Mouse (Mus musculus): ENCODE results near the gene Nudt19.
"Not testable (repeated sequence)": the region's sequence is repeated elsewhere in the genome, so short reads cannot be mapped to it uniquely, and the experiment has no call there.

The Nudt19 gene

DNA sequence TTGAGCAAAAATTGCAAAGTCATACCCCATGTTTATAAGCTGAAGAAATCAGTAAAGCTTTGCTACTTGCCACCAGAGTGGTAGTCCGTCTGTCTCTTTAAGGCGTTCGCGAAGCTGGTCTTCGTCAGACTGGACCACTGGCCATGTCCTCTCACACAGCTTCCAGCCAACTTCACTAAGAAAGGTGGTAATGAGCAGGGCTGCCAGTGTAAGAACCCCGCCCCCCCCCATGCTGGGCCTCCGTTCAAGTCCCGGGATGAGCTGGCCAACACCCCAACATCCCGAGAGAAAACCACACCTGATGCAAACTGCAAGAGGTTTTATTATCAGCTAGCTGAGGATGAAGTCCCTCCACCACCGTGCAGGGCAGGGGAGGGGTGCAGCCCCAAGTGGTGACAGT, 8.8 kb upstream of the Nudt19 start:
- not testable (repeated sequence) for DNase-seq (ENCODE audit: low spot score)

DNA sequence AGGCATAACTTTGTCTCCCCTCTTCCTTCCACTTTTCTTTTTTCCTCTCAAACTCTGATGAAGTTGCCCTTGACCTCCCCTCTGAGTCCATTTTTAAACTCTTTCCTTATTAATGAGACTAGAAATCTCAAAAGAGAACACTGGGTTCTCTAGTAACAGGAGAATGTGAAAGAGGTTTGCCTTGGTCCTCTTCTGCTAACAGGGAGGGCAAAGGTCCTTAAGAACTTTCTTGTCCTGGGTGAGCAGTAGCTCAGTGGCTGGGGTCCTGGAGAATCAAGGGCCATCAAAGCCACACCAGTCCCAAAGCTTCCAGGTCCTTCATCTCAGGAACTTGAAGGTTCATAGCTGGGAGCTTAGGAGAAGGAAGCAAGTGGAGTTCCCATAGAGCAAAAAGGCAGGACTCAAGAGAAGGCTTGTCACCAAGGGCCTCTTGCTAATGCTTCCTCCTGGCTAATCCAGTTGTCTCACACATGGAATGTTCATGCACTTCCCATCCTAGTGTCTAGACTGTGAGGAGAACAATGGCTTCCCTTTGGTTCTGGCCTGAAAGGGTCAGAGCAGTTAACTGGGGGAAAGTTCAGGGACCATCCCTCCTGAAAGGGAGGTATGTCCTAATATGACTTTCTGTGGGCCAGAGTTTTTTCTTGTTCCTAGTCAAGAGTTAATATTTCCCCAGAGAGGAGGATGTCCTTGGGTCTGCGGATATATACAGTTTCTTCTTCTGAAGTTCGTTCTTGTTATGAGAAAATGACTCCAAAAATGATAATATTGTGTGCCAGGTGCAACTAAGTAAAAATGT, 8.2 kb upstream of the Nudt19 start:
- no peak for DNase-seq (ENCODE audit: low spot score)

DNA sequence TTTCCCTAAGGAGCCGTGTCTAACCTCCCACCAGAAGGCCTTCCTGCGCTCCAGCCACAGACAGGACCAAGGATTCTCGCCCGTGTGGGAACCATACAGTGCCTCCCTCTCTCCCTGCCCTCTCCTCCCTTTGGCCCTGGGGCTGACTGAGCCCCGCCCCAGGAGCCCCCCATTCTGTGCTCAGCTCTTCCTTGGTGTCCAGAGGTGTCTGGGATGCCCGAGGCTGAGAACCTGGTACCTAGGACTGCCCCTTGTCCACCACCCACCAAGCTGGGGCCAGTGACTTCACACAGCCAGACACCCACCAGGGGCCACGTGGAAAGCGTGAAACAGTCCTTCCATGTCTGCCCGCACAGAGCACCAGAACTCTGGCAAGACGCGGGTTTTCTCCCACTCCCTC, 7.0 kb upstream of the Nudt19 start:
- no peak for DNase-seq (ENCODE audit: low spot score)

DNA sequence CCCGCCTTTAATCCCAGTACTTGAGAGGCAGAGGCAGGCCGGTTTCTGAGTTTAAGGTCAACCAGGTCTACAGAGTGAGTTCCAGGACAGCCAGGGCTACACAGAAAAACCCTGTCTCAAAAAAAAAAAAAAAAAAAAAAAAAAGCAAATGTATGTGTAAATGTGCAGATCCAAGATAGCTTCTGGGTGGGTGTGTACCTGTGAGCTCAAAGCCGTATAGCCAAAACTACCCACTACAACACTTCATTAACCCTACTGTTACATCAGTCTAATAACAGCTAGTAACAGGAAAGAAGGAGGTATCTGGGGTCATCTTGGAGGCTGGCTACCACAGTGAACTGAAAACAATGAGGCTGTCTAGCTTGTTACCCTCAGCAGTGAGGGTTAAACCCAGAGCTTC, 3.7 kb upstream of the Nudt19 start:
- DNase-seq (ENCODE audit: low spot score): no peak

DNA sequence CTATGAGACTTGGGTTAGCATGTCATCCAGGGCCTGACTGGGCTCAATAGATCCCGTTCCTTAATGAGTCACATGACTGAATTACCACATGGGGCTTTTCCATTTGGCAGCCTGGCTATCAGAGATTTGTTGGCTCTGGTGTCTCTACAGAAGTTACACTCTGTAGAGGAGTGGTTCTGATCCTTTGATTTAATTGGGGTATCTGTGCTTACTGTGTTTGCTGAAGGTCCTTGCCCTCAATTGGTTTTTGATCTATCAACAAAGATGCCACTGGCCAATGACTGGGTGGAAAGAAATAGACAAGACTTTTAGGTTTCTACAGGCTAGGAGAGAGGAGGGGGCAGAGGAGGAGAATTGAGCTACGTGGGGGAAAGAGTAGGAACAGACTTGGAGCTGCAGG, 2.6 kb upstream of the Nudt19 start:
- DNase-seq (ENCODE audit: low spot score): no peak

DNA sequence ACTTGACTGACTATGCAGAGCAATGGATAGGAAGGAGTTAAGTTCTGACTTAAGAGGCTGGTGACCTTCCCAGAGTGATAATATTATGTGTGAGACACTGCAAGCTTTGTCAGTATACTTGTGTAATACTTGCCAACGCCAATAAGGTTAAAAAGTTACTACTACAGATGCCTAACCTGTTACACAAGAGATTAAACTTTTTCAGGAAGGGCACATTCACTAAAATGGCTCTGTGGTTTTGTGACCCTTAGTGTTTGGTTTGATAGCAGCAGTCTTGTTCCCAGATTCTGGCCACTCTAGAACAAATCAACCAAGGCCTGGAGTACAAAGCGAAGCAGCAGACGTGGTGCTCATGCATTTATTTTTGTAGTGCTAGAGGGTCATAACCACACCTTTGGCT, 1.5 kb upstream of the Nudt19 start:
- no peak for DNase-seq (ENCODE audit: low spot score)

DNA sequence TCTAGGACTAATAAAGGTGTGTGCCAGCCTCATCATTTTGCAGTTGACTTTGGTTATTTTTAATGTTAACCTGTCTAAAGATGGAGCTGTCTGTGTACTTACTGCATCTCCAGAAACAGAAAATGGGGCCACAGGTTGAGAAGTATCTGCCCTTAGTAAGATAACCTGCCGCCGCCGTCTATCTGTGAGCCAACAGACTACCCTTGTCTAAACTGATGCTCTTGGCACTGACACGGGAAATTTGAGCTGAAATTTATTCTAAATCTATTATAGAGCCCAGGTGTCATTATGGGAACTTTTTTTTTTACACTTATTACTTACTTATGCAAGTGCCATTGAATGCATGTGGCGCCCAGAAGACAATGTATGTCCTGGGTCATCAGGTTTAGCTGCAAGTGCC, 801 bp upstream of the Nudt19 start:
- DNase-seq (ENCODE audit: low spot score): no peak

DNA sequence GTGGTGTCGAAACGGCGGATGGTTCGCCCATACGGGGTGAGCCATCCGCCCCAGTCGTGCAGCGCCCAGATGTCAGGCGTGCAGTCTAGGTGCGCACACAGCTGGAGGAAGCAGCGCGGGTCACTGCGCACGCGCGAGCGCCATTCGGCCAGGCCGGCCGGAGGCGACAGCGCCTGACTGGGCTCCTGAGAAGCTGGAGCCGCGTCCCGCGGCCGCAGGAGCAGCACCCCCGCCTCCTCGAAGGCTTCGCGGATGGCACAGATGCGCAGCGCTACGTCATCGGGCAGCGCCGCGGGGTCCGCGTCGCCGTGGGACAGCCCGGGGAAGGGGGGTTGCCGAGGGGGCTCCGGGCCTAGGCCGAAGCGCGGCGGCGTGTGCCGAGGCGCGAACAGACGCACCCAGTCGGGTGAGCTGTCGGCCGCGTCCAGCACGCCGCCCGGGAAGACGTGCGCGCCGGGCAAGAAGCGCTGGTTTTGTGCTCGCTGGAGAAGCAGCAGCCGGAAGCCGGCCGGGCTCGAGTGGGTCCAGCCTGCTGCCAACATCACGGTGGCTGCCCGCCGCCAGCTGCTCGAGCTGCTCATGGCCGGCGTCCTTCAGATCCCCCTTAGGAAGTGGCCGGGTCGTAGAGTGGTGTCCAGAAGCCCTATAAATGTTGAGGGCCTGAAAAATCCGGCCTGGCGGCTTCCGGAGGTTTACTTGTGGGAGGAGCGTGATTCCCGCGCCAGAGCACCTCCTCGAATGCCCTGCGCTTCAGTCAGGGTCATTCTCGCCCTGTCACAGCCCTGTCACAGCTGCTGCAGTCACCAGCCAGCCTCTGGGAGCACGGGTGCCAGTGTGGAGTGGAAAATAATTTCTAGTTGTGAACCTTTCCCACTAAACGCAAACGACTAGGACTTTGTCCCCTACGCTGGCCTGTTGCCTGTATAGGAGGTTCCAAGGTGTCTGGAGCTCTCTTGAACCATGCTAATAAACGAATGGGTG, 590 bp downstream of the Nudt19 start:
- peak; percentile 94 for DNase-seq (ENCODE audit: low spot score)

DNA sequence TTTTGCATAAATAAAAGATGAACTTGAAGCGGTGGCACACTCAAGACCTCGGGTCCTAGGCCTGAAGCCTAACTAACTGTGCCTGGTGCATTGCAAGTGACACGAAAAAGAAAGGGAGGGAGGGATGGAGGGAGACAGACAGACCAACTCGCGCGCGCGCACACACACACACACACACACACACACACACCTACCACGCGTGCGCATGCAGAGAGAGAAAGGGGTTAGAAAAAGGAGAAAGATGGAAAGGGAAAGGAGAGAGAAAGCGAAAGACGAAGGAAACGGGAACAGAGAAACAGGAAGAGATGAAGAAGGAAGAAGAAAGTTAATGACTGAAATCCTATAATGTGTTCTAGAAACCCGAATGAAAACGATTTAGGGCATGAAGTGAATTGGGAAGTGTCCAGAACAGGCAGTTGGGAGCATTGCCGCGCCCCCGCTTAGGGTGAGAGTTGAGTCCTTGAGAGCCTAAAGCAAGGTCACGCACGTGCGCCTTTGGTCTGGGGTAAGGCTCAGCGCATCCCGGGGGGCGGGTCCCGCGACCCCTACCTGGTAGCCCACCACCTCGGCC, 1.4 kb downstream of the Nudt19 start:
- DNase-seq (ENCODE audit: low spot score): peak; percentile 56

DNA sequence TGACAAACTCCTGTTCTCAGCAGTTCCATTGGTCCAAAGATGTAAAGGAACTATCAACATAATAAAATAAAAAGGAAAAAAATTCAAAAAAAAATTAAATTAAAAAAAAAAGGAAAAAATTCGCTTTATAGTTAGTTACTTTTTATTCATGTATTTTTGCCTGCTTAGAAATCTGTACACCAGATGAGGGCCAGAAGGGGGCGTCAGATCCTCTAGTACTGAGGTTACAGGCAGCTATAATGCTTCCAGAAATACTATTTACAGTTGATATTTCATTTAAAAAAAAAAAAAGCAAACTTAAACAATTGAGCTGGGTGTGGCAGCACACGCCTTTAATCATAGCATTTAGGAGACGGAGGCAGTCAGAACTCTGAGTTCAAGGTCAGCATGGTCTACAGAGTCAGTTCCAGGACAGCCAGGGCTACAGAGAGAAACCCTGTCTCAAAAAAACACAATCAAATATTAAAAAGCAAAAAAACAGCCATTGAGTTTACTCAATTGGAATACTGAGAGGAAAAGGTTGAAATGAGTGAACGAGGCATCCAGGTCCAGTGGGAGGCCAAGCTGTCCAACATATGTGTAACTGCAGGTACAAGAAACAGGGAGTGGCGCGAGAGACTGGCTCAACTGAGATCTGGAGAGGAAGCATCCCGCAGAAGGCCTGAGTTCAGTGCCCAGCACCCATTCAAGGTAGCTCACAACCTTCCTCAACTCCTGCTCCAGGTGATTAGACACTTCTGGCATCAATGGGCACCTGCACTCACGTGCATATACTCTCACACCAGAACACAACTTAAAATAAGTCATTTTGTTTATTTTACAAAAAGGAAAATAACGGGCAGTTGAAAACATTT, 2.1 kb downstream of the Nudt19 start:
- peak; percentile 26 for DNase-seq (ENCODE audit: low spot score)

DNA sequence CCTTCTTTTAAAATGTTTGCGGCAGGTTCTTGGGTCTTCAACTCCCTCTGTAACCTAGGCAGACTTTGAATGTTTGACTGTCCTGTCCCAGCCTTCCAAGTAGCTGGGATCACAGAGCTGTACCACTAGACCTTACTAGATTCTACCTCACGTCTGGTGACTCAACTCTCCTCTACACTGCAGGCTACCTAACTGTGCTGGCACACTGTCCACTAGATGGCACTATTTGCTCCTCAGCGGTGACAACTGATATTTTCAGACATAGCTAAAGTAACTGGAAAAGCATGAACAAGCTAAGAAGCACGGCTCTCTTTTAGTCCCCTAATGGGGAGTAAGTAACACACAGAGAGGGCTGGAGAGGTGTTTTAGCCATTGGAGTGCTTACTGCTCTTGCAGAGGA, 10.2 kb downstream of the Nudt19 start:
- peak; percentile 91 for DNase-seq (ENCODE audit: low spot score)

DNA sequence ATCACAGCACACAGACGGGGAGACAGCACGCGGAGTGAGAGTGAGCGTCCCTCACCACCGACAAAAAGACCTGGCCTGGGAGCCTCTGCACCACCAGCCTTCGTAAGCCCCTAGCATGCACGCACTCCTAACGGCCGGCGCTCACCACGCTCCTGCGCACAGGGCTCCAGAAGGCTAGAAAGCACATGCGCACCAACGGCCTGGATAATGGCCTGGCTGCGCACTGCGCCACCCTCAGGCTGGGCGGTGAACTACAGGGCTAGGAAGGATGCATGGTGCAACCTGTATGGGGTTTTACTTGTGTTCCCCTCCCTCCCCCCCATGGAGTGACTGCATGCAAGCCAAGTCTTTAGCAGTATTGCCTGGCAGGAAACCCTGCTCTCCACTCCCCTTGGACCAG, 18.5 kb downstream of the Nudt19 start, which contains the start of gene Tdrd12:
Gene Tdrd12, minus strand, starts transcription at position 184 of the 400 bp plus-strand sequence.
- DNase-seq (ENCODE audit: low spot score): no peak

DNA sequence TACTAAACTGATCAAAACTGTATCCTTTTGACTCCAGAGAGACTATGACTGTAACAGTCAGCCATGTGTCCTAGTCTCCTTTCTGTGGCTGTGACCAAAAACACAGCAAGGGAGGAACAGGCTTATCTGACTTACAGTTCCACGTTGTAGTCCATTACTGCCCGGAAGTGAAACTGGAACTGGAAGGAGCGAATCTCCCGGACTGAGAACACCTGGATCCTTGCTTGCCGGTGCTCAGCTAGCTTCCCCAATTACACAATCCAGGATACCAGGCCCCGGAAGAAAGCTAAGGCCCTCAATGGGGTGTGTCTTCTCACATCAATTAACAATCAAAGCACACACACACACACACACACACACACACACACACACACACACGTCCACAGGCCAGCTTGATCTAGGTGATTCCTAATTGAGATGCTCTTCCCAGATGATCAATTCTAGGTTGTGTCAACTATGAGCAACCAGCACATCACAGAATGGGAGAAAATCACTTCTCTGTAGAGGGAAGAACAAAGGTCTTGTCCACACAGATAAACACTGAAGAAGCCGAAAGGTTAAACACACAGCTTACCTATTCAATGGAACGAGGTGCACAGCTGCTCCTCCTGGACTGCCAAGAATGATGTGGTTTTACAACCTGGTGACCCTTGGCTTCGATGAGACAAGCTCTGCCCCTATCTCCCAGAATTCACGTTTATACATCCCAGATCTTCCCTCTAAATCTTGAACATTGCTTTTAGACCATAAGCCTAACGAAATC, 20.2 kb downstream of the Nudt19 start:
- no peak for DNase-seq (ENCODE audit: low spot score)

DNA sequence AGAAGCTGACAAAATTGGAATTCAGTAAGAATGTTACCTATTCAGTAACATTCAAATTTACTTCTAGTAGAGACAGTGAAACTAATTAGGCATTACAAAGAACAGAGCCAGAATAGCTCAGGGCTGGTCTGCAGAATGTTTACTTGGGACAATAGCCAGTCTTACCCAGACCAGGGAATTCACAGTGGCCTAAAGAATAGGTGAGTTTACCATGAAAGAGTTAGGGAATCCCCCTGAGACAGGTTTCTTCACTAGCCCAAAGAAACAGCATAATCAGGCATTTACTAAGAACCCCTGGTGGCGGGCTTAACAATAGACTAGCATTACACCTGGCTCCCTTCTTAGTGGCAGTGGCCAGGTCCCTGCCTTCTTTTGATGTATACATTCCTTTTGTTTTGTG, 25.6 kb downstream of the Nudt19 start:
- not testable (repeated sequence) for DNase-seq (ENCODE audit: low spot score)

DNA sequence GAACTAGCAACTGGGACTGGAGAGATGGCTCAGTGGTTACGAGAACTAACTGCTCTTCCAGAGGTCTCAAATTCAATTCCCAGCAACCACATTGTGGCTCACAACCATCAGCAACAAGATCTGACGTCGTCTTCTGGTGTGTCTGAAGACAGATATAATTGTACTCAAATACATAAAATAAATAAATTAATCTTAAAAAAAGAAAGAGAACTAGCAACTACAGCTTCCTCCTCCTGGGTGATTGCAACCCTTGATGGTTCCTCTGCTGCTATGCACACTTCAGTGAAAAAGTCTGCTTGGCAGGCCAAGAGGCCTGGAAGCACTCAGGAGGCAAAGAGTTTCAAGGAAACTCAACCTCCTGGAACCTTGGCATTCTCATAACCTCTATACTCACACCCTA, 26.1 kb downstream of the Nudt19 start:
- DNase-seq (ENCODE audit: low spot score): no peak

DNA sequence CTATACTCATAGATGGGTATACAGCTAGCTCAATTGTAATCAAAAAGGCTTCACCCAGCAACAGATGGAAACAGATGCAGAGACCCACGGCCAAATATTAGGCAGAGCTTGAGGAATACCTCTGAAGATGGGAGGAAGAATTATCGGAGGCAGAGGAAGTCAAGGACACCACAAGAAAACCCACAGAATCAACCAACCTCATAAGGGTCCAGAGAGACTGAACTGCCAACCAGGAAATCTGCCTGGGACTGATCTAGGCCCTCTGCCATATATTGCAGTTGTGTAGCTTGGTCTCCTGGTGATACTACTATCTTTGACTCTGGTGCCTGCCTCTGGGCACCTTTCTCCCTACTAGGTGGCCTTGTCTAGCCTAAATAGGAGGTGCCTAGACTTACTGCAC, 29.3 kb downstream of the Nudt19 start:
- no peak for DNase-seq (ENCODE audit: low spot score)

DNA sequence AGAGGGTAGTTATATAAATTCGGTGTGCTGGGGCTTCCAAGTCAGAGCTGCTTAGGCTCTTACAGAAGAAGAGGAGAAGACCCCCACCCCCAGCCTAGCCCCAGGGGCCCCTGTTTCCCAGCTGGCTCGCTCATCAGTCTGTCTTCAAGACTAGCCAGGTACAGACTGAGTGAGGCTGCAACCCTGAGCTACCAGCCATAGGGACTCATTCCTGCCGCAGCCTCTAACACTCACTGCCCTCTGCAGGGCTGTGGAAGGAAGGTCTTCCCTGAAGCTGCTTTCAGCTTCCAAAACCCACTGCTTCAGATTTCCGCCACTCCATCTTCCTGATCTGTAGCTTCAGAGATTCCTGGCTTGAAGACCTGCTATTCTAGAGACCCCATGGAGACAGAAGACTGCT, 54.1 kb downstream of the Nudt19 start:
- DNase-seq (ENCODE audit: low spot score): peak; percentile 70

DNA sequence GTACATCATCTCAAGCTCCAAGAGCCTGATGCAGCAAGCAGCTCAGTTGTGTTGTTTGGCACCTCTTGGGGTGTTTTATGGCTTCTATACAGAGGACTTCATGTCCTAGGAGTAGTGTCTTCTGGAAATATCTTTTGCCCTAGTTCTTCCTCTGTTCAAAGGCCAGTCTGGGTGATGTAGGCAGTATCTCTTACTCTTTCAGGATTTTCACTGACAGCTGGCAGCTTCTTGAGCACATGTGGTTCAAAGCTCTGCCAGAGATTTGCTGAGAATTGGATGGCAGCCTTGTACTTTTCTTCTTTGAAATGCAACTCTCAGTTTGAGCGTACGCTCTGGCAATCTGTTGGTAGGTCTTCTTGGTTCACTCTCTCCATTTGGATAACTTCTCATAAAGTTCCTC, 58.6 kb downstream of the Nudt19 start:
- DNase-seq (ENCODE audit: low spot score): no peak
